Mouse (Mus musculus) testis, adult 2 months (tissue): ENCODE data around the gene Zc3h6. TPM values are rescaled to one million over a fixed set of nuclear protein-coding genes. Genes with fewer than 3 reads are reported as not detected.
"Not testable (repeated sequence)": the region's sequence is repeated elsewhere in the genome, so short reads cannot be mapped to it uniquely, and the experiment has no call there.

ENCODE experiments used
- H3K27ac ChIP-seq: fragments of 200-500 bp; 2 replicates; pipeline ENCODE4 v1.5.1; 2012; ENCODE audit warnings: low read depth, low read length; ENCODE audit not compliant: control insufficient read depth, insufficient read depth
- H3K27me3 ChIP-seq: fragments of 200-500 bp; 2 replicates; pipeline ENCODE4 v1.6.1; 2012; ENCODE audit warnings: mild to moderate bottlenecking, low read length, moderate library complexity; ENCODE audit not compliant: control insufficient read depth, insufficient read depth
- H3K36me3 ChIP-seq: fragments of 200-500 bp; 2 replicates; pipeline ENCODE4 v1.6.1; 2012; ENCODE audit warnings: mild to moderate bottlenecking, low read length; ENCODE audit not compliant: control insufficient read depth, insufficient read depth
- H3K4me1 ChIP-seq: fragments of 200-500 bp; 2 replicates; pipeline ENCODE4 v1.6.1; 2012; ENCODE audit warnings: low read length; ENCODE audit not compliant: control insufficient read depth, insufficient read depth
- H3K4me3 ChIP-seq: fragments of 200-500 bp; 2 replicates; pipeline ENCODE4 v1.5.1; 2012; ENCODE audit warnings: low read depth, mild to moderate bottlenecking, low read length, moderate library complexity, mixed read lengths; ENCODE audit not compliant: control insufficient read depth
- CTCF ChIP-seq: fragments of 200-500 bp; IDR thresholded peaks from 2 replicates; pipeline ENCODE4 v1.5.1; 2012; ENCODE audit warnings: low read depth, mild to moderate bottlenecking, inconsistent platforms, low read length, moderate library complexity; ENCODE audit not compliant: control insufficient read depth, insufficient read depth, insufficient replicate concordance
- POLR2A ChIP-seq: fragments of 200-500 bp; IDR thresholded peaks from 2 replicates; pipeline ENCODE4 v1.6.1; 2012; ENCODE audit warnings: low read depth, mild to moderate bottlenecking, inconsistent platforms, low read length, moderate library complexity; ENCODE audit not compliant: control insufficient read depth
- polyA plus RNA-seq: library from polyadenylated mRNA; depleted of rRNA; stranded (reverse); fragments of >200 nt; gene quantifications from 2 replicates; pipeline ENCODE4 v1.2.3, GENCODE M21; 2012

The Zc3h6 gene
- polyA plus RNA-seq, 1 experiment: 3.1 TPM

GRCm38 (mm10) chr2:128972301-128972700 lies 5.1 kb downstream of the Zc3h6 start:
- Histone ChIP-seq H3K4me3 (no peak overlapping the region), H3K27ac (no peak overlapping the region), H3K36me3 (no peaks in the 10 kb centered on the region; the same call in 1 of the 2 replicates), H3K4me1 (no peaks in the 10 kb centered on the region), H3K27me3 (no peaks in the 10 kb centered on the region)
- TF ChIP-seq CTCF: no peak
- no peak for TF ChIP-seq POLR2A

GRCm38 (mm10) chr2:128975572-128975971 lies 8.4 kb downstream of the Zc3h6 start:
- Histone ChIP-seq H3K4me1 (no peaks in the 10 kb centered on the region), H3K27me3 (no peaks in the 10 kb centered on the region), H3K36me3 (no peaks in the 10 kb centered on the region), H3K4me3 (no peak overlapping the region), H3K27ac (no peak overlapping the region)
- no peak for TF ChIP-seq CTCF
- no peak for TF ChIP-seq POLR2A

DNA sequence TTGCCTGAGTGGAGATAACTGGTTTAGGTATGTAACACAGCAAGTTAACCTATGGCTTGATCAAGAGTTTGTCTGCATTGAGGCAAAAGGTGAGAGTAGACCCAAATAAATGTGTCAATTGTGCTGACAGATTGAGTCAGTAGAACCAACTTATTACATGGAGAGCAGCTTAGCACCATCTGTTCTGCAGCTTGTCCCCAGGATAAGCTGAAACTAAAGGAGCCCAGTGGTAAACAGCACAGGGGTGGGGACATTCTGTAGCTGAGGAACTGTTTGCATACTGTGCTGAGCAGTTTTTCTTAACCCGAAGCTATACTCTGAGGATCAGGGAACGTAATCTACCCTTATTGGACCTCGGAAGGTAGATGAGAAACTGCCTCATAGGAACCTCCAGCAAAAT lies 17.5 kb downstream of the Zc3h6 start:
- Histone ChIP-seq H3K4me1 (no peaks in the 10 kb centered on the region), H3K4me3 (no peak overlapping the region), H3K27ac (no peak overlapping the region), H3K36me3 (no peaks in the 10 kb centered on the region), H3K27me3 (no peaks in the 10 kb centered on the region)
- TF ChIP-seq POLR2A: no peak
- no peak for TF ChIP-seq CTCF

GRCm38 (mm10) chr2:129004872-129005271 lies 37.7 kb downstream of the Zc3h6 start:
- H3K4me3 ChIP-seq: no peak overlapping the region
- H3K27me3 ChIP-seq: no peaks in the 10 kb centered on the region
- no peak overlapping the region for H3K27ac ChIP-seq
- TF ChIP-seq POLR2A (no peak), CTCF (no peak)
- no peaks in the 10 kb centered on the region; the same call in 1 of the 2 replicates for H3K36me3 ChIP-seq
- no peaks in the 10 kb centered on the region for H3K4me1 ChIP-seq

GRCm38 (mm10) chr2:129006194-129006749 lies 39.1 kb downstream of the Zc3h6 start:
- TF ChIP-seq POLR2A (no peak), CTCF (no peak)
- H3K27me3 ChIP-seq: no peaks in the 10 kb centered on the region

GRCm38 (mm10) chr2:129008867-129009266 lies 41.7 kb downstream of the Zc3h6 start:
- H3K27ac ChIP-seq, H3K27me3 ChIP-seq, H3K4me3 ChIP-seq, H3K36me3 ChIP-seq, H3K4me1 ChIP-seq: not testable (repeated sequence)

More at GRCm38 (mm10) chr2:129006194-129006749, 39.1 kb downstream of the Zc3h6 start:
- Histone ChIP-seq H3K27ac (no peak overlapping the region), H3K4me3 (no peak overlapping the region), H3K4me1 (no peaks in the 10 kb centered on the region), H3K36me3 (no peaks in the 10 kb centered on the region; the same call in 1 of the 2 replicates)

- Histone ChIP-seq H3K27ac (no peak overlapping the region), H3K27me3 (no peaks in the 10 kb centered on the region), H3K4me3 (no peak overlapping the region), H3K4me1 (no peaks in the 10 kb centered on the region), H3K36me3 (peaks cover 3% of the 10 kb centered on the region; the same call in 1 of the 2 replicates)
- TF ChIP-seq POLR2A (no peak), CTCF (no peak)
Measured at GRCm38 (mm10) chr2:129020106-129020505, 52.9 kb downstream of the Zc3h6 start.

GRCm38 (mm10) chr2:129024820-129025219 lies 57.6 kb downstream of the Zc3h6 start:
- TF ChIP-seq CTCF: no peak
- TF ChIP-seq POLR2A: no peak
- Histone ChIP-seq H3K36me3 (no peaks in the 10 kb centered on the region), H3K4me3 (no peak overlapping the region), H3K27me3 (no peaks in the 10 kb centered on the region), H3K27ac (no peak overlapping the region), H3K4me1 (no peaks in the 10 kb centered on the region)
